Mouse (Mus musculus) gastrocnemius, postnatal 4 days (tissue): Measurements from ENCODE around the gene Cpz. TPM values are rescaled to one million over a fixed set of nuclear protein-coding genes. Genes with fewer than 3 reads are reported as not detected.

Experiments
- total RNA-seq, 2 experiments: library from RNA; stranded (reverse); gene quantifications; 2 replicates each; pipeline ENCODE4 v1.2.3; 2021

The Cpz gene
- total RNA-seq, 2 experiments from 2014 or later: 9.6 to 13.8 TPM

Other genes starting within 250 kb of the Cpz start
- gene Adra2c, start 247.4 kb downstream of the Cpz start, total RNA-seq: under 1 TPM; 0.10 to 0.20 TPM
- not detected for gene Hmx1, start 136.6 kb downstream of the Cpz start, total RNA-seq
- gene Trmt44, start 49.4 kb upstream of the Cpz start, total RNA-seq: 1 to 10 TPM; 4.2 to 4.9 TPM
- gene Acox3, start 57.3 kb upstream of the Cpz start, total RNA-seq: 10 to 100 TPM; 13.1 to 17.0 TPM
- 100 to 1,000 TPM in 1 of 2 experiments, 10 to 100 TPM in 1; 97.0 to 102 TPM for gene Htra3, start 154.1 kb upstream of the Cpz start, total RNA-seq
- 1 to 10 TPM; 6.8 to 7.9 TPM for gene Sh3tc1, start 214.3 kb upstream of the Cpz start, total RNA-seq
- 10 to 100 TPM; 70.5 to 76.6 TPM for gene Ablim2, start 232.2 kb upstream of the Cpz start, total RNA-seq